Mouse (Mus musculus) monocyte, adult 5-6 weeks (primary cell): ENCODE measurements around the gene Fthl17c. TPM values are rescaled to one million over a fixed set of nuclear protein-coding genes. Genes with fewer than 3 reads are reported as not detected.
"Not testable (repeated sequence)": the region's sequence is repeated elsewhere in the genome, so short reads cannot be mapped to it uniquely, and the experiment has no call there.

Experiments used
- ATAC-seq: fragments of 153-309, 156-312 bp; replicated peaks from 2 replicates; pipeline ENCODE4 v1.8.0; 2017; ENCODE audit warnings: mild to moderate bottlenecking; ENCODE audit not compliant: low TSS enrichment, insufficient number of reproducible peaks, severe bottlenecking, poor library complexity, low FRiP score
- total RNA-seq: library from RNA; stranded (forward); fragments of 200-1000, 200-491, 200-594 nt; gene quantifications from 3 replicates; pipeline ENCODE4 v1.2.3, GENCODE M21; 2017

Gene Fthl17c
- total RNA-seq: not detected in 3 replicates

DNA sequence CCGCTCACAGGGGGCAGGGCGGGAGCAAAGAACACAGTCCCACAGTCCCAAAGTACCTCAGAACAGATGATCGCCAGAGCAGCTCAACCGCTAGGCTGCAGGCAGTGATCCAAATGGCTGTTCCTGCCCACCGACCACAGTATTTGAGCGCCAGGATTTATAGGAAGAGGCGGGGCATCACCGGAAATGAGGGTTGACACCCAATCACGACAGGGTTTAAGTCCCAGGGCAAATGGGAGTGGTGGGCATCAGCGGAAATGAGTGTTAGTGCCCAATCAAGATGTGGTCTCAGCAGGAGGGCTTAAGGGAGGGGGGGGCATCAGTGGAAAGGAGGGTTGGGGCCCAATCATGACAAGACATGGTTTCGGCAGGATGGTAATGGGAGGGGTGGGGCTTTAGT is at the start of gene Fthl17c:
Gene Fthl17c (minus strand): TSS at position 101 of the 400 bp plus-strand sequence.
- ATAC-seq: not testable (repeated sequence)

DNA sequence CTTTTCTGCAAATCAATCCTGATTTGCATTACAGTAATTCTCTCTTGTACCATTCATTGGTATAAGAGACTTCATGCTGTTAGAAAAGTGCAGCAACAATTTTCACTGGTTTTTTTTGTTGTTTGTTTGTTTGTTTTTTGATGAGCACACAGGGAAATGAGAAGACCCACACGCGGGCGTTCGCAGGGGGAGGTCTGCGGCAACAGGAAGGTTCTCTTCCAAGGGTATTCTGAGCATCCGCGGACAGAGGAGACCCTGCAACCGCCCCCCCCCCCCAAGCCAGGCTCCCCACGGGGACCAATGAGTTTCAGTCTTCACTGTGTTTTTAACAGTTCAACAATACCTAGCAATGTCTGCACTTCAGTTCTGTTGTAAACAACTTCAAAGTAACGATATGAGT is 43.1 kb upstream of the Fthl17c start:
- no peak for ATAC-seq

DNA sequence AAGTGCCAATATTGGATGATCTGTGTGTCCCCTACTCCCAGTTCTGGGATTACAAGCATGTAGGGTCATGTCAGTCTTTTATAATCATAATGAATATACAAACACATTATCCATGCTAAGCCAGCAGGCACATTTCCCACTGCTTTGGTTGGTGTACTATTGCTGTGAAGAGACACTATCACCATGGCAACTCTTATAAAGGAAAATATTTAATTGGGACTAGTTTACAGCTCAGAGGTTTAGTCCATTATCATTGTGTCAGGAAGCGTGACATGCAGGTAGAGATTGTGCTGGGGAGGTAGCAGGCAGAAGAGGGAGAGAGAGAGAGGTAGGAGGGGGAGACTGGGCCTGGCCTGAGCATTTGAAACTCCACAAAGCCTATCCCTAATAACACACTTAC is 39.7 kb upstream of the Fthl17c start:
- ATAC-seq: no peak

DNA sequence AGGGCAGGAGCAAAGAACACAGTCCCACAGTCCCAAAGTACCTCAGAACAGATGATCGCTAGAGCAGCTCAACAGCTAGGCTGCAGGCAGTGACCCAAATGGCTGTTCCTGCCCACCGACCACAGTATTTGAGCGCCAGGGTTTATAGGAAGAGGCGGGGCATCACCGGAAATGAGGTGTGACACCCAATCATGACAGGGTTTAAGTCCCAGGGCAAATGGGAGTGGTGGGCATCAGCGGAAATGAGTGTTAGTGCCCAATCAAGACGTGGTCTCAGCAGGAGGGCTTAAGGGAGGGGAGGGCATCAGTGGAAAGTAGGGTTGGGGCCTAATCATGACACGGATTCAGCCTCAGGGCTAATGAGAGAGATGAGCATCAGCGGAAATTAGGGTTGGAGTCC is 10.3 kb upstream of the Fthl17c start, which contains the start of gene Fthl17d:
Gene Fthl17d (minus strand): TSS at position 101 of the 400 bp plus-strand sequence.
- ATAC-seq: not testable (repeated sequence)

DNA sequence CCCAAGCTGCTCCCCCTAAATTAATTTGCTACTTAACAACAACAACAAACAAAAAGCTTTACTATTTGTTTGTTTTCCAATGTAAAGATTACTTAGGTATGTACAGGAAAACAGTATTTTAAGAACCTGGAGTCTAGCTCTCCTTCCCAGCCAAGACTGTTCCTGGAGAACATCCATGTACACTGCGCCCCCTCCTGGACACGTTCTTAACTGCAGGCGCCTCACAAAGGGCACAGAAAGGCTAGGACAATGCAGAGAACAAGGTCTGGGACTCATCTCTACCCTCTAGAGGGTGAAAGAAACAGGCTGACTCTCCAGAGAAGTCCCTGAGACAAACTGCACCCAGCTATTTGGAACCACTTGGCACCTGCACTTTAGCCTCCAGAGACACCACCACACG is 11.7 kb downstream of the Fthl17c start:
- ATAC-seq: not testable (repeated sequence)

DNA sequence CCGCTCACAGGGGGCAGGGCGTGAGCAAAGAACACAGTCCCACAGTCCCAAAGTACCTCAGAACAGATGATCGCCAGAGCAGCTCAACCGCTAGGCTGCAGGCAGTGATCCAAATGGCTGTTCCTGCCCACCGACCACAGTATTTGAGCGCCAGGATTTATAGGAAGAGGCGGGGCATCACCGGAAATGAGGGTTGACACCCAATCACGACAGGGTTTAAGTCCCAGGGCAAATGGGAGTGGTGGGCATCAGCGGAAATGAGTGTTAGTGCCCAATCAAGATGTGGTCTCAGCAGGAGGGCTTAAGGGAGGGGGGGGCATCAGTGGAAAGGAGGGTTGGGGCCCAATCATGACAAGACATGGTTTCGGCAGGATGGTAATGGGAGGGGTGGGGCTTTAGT is 13.5 kb downstream of the Fthl17c start, which contains the start of gene Fthl17b:
Gene Fthl17b (minus strand): TSS at position 101 of the 400 bp plus-strand sequence.
- not testable (repeated sequence) for ATAC-seq

DNA sequence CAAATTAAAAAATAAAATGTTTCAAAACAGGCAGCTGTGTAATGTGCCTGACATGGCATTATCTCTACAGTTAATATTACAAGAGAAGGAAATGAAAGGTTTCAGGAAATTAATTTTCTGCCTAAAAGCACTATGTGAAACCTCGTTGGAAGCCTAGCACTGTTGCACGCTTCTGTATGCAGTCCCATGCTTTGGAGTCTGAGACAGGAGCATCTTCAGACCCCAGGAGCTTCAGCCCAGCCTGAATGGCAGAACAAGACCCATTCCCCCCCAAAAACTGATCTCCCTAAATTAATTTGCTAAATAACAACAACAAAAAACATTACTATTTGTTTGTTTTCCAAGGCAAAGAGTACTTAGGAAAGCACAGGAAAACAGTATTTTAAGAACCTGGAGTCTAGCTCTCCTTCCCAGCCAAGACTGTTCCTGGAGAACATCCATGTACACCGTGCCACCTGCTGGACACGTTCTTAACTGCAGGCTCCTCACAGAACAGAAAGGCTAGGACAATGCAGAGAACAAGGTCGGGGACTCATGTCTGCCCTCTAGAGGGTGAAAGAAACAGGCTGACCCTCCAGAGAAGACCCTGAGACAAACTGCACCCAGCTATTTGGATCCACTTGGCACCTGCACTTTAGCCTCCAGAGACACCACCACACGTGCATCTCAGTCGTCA is 28.1 kb downstream of the Fthl17c start:
- ATAC-seq: not testable (repeated sequence)

DNA sequence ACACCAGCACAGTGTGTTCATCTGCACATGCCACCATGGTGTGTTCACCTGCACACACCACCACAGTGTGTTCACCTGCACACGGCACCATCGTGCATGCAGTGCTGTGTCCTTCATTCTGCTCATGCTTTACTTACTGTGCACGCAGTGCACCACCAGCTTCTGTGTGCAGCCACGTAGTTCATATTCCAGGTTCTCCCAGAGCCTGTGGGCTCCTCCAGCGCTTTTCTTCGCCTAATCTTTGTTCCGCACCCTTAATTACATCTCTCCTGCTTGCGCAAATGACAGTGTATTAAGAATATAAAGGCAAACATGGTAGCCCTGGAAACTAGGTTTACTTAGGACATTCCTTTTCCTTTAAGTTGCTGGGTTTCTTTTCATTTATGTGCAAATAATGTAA is 32.3 kb downstream of the Fthl17c start:
- ATAC-seq: no peak

DNA sequence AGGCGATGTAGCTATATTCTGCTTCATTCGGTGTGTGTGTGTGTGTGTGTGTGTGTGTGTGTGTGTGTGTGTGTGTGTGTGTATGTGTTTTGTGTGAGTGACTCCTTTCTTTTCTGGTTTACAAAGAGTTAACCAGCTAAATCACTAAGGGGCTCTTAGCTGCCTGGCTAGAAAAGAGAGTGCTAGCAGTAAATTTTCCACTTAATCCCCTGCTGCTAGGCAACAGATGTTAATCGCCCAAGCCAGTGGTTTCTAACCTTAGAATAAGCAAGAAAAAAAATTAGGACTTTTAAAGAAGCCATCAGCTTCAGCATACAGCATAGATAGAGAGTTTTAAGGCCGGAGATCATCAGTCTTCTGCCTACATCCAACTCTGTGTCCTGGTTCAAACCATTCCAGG is 49.1 kb downstream of the Fthl17c start:
- no peak for ATAC-seq

Other genes with a start within 250 kb of the Fthl17c start
- not detected in 3 replicates for gene Ssx9, start 228.1 kb downstream of the Fthl17c start, total RNA-seq
- not detected in 3 replicates for gene Ssxb5, start 172.9 kb downstream of the Fthl17c start, total RNA-seq
- gene Gm6592, start 132.6 kb downstream of the Fthl17c start, total RNA-seq: not detected in 3 replicates
- not detected in 3 replicates for gene Gm5751, start 102.3 kb downstream of the Fthl17c start, total RNA-seq
- 0.48 to 1.2 TPM (median 0.49 TPM) in 3 replicates for gene B630019K06Rik, start 84.2 kb downstream of the Fthl17c start, total RNA-seq
- not detected in 3 replicates for gene Fthl17b, start 13.6 kb downstream of the Fthl17c start, total RNA-seq
- gene Fthl17d, start 10.2 kb upstream of the Fthl17c start, total RNA-seq: not detected in 3 replicates
- gene Fthl17e, start 56.9 kb upstream of the Fthl17c start, total RNA-seq: not detected in 3 replicates
- not detected in 3 replicates for gene Fthl17f, start 86.5 kb upstream of the Fthl17c start, total RNA-seq
- gene 4930402K13Rik, start 128.0 kb upstream of the Fthl17c start, total RNA-seq: not detected in 3 replicates
- gene Lancl3, start 223.3 kb upstream of the Fthl17c start, total RNA-seq: 0.97 to 1.3 TPM in 2 of 3 replicates, not detected in the other